Mouse (Mus musculus): ENCODE measurements around the gene Tex33. TPM values are rescaled to one million over a fixed set of nuclear protein-coding genes. Genes with fewer than 3 reads are reported as not detected.
"Not testable (repeated sequence)": the region's sequence is repeated elsewhere in the genome, so short reads cannot be mapped to it uniquely, and the experiment has no call there.

Gene Tex33
- polyA plus RNA-seq, 1 experiment from 2014 or later = not detected

DNA sequence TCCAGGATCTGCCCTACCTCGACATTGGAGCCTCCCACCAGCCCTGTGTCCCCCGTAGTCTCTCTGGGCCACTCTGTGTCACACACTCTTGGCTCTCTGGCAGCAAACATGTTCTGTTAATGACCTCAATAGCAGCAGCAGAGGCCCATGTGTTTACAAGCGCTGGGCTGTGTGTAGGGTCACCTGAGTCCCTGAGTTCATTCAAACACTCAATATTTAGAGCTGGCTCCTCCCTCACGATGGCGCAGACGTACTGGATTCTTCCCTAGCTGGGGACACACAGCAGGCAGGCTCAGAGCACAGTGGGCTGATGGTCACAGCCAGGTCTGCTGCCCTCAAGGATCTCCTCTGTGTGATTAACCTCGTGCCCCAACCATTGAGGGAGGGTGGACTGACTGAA lies 54.8 kb downstream of the Tex33 start:
- 40% methylated on average over 7 of the region's 7 CpGs for WGBS
- H3K4me1 ChIP-seq (replicated peaks; ENCODE audit: control insufficient read depth, insufficient read depth, low read length); H3K4me3 ChIP-seq (ENCODE audit: low read length); H3K4me2 ChIP-seq (ENCODE audit: low read depth, low read length); H3K27ac ChIP-seq (ENCODE audit: low read length); H3K9me3 ChIP-seq (ENCODE audit: control insufficient read depth, low read length); ATAC-seq (ENCODE audit: low read depth); H3K27me3 ChIP-seq (ENCODE audit: control insufficient read depth, insufficient read depth, low read depth, low read length); H3K36me3 ChIP-seq (ENCODE audit: control insufficient read depth, insufficient read depth, low read length); H3K9ac ChIP-seq (ENCODE audit: low read length): not testable (repeated sequence)

GRCm38 (mm10) chr15:78339627-78340423 lies 55.9 kb downstream of the Tex33 start:
- H3K4me3 ChIP-seq (ENCODE audit: low read length); H3K9ac ChIP-seq (ENCODE audit: low read length); H3K27ac ChIP-seq (ENCODE audit: low read length); H3K4me2 ChIP-seq (ENCODE audit: low read depth, low read length); H3K27me3 ChIP-seq (ENCODE audit: control insufficient read depth, insufficient read depth, low read depth, low read length); H3K4me1 ChIP-seq (replicated peaks; ENCODE audit: control insufficient read depth, insufficient read depth, low read length); H3K9me3 ChIP-seq (ENCODE audit: control insufficient read depth, low read length); H3K36me3 ChIP-seq (ENCODE audit: control insufficient read depth, insufficient read depth, low read length): not testable (repeated sequence)
- WGBS = 30% methylated on average over 7 of the region's 7 CpGs
- peak; percentile 64 for ATAC-seq (ENCODE audit: low read depth)

- no peaks in the 10 kb centered on the region for H3K4me1 ChIP-seq (replicated peaks; ENCODE audit: control insufficient read depth, insufficient read depth, low read length)
- H3K4me2 ChIP-seq (ENCODE audit: low read depth, low read length) = no peak overlapping the region
- no peaks in the 10 kb centered on the region for H3K9me3 ChIP-seq (ENCODE audit: control insufficient read depth, low read length)
- 72% methylated on average over 3 of the region's 3 CpGs for WGBS
- no peaks in the 10 kb centered on the region for H3K36me3 ChIP-seq (ENCODE audit: control insufficient read depth, insufficient read depth, low read length)
- H3K4me3 ChIP-seq (ENCODE audit: low read length) = no peak overlapping the region
- H3K27me3 ChIP-seq (ENCODE audit: control insufficient read depth, insufficient read depth, low read depth, low read length) = no peaks in the 10 kb centered on the region
- no peak overlapping the region for H3K27ac ChIP-seq (ENCODE audit: low read length)
- no peak for ATAC-seq (ENCODE audit: low read depth)
- no peak overlapping the region for H3K9ac ChIP-seq (ENCODE audit: low read length)
Observed at GRCm38 (mm10) chr15:78334380-78334779, 61.3 kb downstream of the Tex33 start.

GRCm38 (mm10) chr15:78332981-78333380 lies 62.7 kb downstream of the Tex33 start:
- no peak overlapping the region for H3K4me3 ChIP-seq (ENCODE audit: low read length)
- H3K36me3 ChIP-seq (ENCODE audit: control insufficient read depth, insufficient read depth, low read length) = no peaks in the 10 kb centered on the region
- no peak for ATAC-seq (ENCODE audit: low read depth)
- H3K27ac ChIP-seq (ENCODE audit: low read length) = no peak overlapping the region
- no peaks in the 10 kb centered on the region for H3K4me1 ChIP-seq (replicated peaks; ENCODE audit: control insufficient read depth, insufficient read depth, low read length)
- 55% methylated on average over 6 of the region's 6 CpGs for WGBS
- H3K4me2 ChIP-seq (ENCODE audit: low read depth, low read length) = no peak overlapping the region
- H3K27me3 ChIP-seq (ENCODE audit: control insufficient read depth, insufficient read depth, low read depth, low read length) = no peaks in the 10 kb centered on the region
- H3K9ac ChIP-seq (ENCODE audit: low read length) = no peak overlapping the region
- H3K9me3 ChIP-seq (ENCODE audit: control insufficient read depth, low read length) = no peaks in the 10 kb centered on the region

- ATAC-seq (ENCODE audit: low read depth) = 0 out of 2 replicates have a peak, but pooled peaks have one; percentile 45
- Histone ChIP-seq H3K27ac (ENCODE audit: low read length) (no peak overlapping the region), H3K4me1 (replicated peaks; ENCODE audit: control insufficient read depth, insufficient read depth, low read length) (no peaks in the 10 kb centered on the region), H3K4me3 (ENCODE audit: low read length) (no peak overlapping the region), H3K9me3 (ENCODE audit: control insufficient read depth, low read length) (no peaks in the 10 kb centered on the region), H3K9ac (ENCODE audit: low read length) (no peak overlapping the region), H3K36me3 (ENCODE audit: control insufficient read depth, insufficient read depth, low read length) (no peaks in the 10 kb centered on the region), H3K4me2 (ENCODE audit: low read depth, low read length) (no peak overlapping the region), H3K27me3 (ENCODE audit: control insufficient read depth, insufficient read depth, low read depth, low read length) (no peaks in the 10 kb centered on the region)
- 27% methylated on average over 3 of the region's 5 CpGs for WGBS
Observed at GRCm38 (mm10) chr15:78331523-78332340, 64.0 kb downstream of the Tex33 start.

- 77% methylated on average over 4 of the region's 4 CpGs for WGBS
- Histone ChIP-seq H3K4me2 (ENCODE audit: low read depth, low read length) (no peak overlapping the region), H3K4me1 (replicated peaks; ENCODE audit: control insufficient read depth, insufficient read depth, low read length) (no peaks in the 10 kb centered on the region), H3K9ac (ENCODE audit: low read length) (no peak overlapping the region), H3K27me3 (ENCODE audit: control insufficient read depth, insufficient read depth, low read depth, low read length) (no peaks in the 10 kb centered on the region), H3K27ac (ENCODE audit: low read length) (no peak overlapping the region), H3K9me3 (ENCODE audit: control insufficient read depth, low read length) (no peaks in the 10 kb centered on the region), H3K4me3 (ENCODE audit: low read length) (no peak overlapping the region), H3K36me3 (ENCODE audit: control insufficient read depth, insufficient read depth, low read length) (no peaks in the 10 kb centered on the region)
- ATAC-seq (ENCODE audit: low read depth) = no peak
Observed at GRCm38 (mm10) chr15:78330706-78331105, 65.0 kb downstream of the Tex33 start.

- H3K27ac ChIP-seq (ENCODE audit: low read length); H3K36me3 ChIP-seq (ENCODE audit: control insufficient read depth, insufficient read depth, low read length); H3K27me3 ChIP-seq (ENCODE audit: control insufficient read depth, insufficient read depth, low read depth, low read length); H3K4me1 ChIP-seq (replicated peaks; ENCODE audit: control insufficient read depth, insufficient read depth, low read length); H3K4me2 ChIP-seq (ENCODE audit: low read depth, low read length); H3K9ac ChIP-seq (ENCODE audit: low read length); ATAC-seq (ENCODE audit: low read depth); H3K9me3 ChIP-seq (ENCODE audit: control insufficient read depth, low read length); H3K4me3 ChIP-seq (ENCODE audit: low read length): not testable (repeated sequence)
- WGBS = 75% methylated on average over 6 of the region's 6 CpGs
Observed at GRCm38 (mm10) chr15:78329972-78330371, 65.7 kb downstream of the Tex33 start.

- no peaks in the 10 kb centered on the region for H3K36me3 ChIP-seq (ENCODE audit: control insufficient read depth, insufficient read depth, low read length)
- no peaks in the 10 kb centered on the region for H3K27me3 ChIP-seq (ENCODE audit: control insufficient read depth, insufficient read depth, low read depth, low read length)
- H3K4me2 ChIP-seq (ENCODE audit: low read depth, low read length) = no peak overlapping the region
- no peak for ATAC-seq (ENCODE audit: low read depth)
- H3K4me3 ChIP-seq (ENCODE audit: low read length) = no peak overlapping the region
- H3K4me1 ChIP-seq (replicated peaks; ENCODE audit: control insufficient read depth, insufficient read depth, low read length) = no peaks in the 10 kb centered on the region
- no peaks in the 10 kb centered on the region for H3K9me3 ChIP-seq (ENCODE audit: control insufficient read depth, low read length)
- 73% methylated on average over 3 of the region's 3 CpGs for WGBS
- H3K27ac ChIP-seq (ENCODE audit: low read length) = no peak overlapping the region
- H3K9ac ChIP-seq (ENCODE audit: low read length) = no peak overlapping the region
Observed at GRCm38 (mm10) chr15:78328520-78329097, 67.1 kb downstream of the Tex33 start.
